Mouse (Mus musculus): ENCODE data around the gene Kdm5a. TPM values are rescaled to one million over a fixed set of nuclear protein-coding genes. Genes with fewer than 3 reads are reported as not detected.

The Kdm5a gene
- total and polyA plus RNA-seq, 2 experiments from 2014 or later: 18.0 to 44.3 TPM

DNA sequence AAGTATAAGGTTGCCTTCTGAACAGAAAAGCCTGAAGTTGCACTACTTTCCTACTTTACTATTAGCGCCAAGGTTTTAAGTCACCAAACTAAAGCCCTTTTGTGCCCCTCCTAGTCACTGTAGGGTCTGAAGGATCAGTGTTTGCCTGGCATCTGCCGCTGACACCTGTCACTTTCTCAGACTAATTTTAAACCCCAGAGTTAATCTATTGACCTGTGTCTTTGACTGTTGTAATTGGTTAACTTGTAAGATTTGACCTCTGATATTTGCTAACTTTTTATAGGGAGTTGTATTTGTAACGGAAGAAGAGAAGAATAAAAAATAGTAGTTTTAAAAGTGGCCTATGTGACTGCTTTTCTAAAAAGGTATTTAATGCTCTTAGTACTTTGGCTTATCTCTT lies 74.2 kb downstream of the Kdm5a start:
- no peaks in the 10 kb centered on the region for H3K4me1 ChIP-seq (ENCODE audit: insufficient read depth)
- 89% methylated on average over 3 of the region's 3 CpGs for WGBS
- DNase-seq (no peak), ATAC-seq (no peak)
- no peak overlapping the region for H3K4me3 ChIP-seq (ENCODE audit: low read depth, low read length)
- H3K4me2 ChIP-seq (ENCODE audit: low read depth): no peak overlapping the region
- peaks cover 45% of the 10 kb centered on the region for H3K36me3 ChIP-seq (ENCODE audit: insufficient read depth)
- H3K27ac ChIP-seq (ENCODE audit: low read depth, low read length): no peak overlapping the region
- no peaks in the 10 kb centered on the region for H3K9me3 ChIP-seq (ENCODE audit: low read length)
- no peaks in the 10 kb centered on the region for H3K27me3 ChIP-seq (ENCODE audit: insufficient read depth, low read length)
- no peak overlapping the region for H3K9ac ChIP-seq
- TF ChIP-seq CTCF (IDR thresholded peaks at IDR 0.05; ENCODE audit: low read depth): no peak

DNA sequence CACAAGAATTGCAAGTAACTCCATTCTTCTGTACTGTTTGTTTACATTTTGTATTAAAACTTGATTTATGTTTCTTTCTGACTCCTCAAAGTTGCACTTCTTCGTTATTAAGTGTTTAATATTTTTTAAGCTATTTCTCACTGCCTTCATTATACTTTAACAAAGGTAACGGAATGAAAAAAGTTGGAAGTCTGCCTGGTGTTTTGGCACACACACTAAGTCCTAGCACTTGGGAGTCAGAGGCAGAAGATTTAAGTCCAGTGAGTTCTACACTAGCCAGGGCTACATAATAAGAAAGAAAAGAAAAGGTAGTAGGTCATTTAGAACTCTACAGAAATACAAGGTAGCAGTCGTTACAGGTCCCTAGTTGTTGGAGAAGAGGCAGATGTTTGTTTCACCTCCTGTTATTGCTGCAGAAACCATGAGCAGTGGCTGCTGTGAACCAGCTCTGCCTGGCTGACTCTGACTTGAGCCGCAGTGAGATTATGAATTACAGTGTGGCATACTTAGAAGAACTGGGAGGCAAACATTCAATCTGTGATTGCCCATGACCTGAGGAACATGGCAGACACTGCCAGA lies 78.3 kb downstream of the Kdm5a start:
- Histone ChIP-seq H3K27me3 (ENCODE audit: insufficient read depth, low read length) (no peaks in the 10 kb centered on the region), H3K36me3 (ENCODE audit: insufficient read depth) (peaks cover 30% of the 10 kb centered on the region)
- TF ChIP-seq CTCF (IDR thresholded peaks at IDR 0.05; ENCODE audit: low read depth): no peak

DNA sequence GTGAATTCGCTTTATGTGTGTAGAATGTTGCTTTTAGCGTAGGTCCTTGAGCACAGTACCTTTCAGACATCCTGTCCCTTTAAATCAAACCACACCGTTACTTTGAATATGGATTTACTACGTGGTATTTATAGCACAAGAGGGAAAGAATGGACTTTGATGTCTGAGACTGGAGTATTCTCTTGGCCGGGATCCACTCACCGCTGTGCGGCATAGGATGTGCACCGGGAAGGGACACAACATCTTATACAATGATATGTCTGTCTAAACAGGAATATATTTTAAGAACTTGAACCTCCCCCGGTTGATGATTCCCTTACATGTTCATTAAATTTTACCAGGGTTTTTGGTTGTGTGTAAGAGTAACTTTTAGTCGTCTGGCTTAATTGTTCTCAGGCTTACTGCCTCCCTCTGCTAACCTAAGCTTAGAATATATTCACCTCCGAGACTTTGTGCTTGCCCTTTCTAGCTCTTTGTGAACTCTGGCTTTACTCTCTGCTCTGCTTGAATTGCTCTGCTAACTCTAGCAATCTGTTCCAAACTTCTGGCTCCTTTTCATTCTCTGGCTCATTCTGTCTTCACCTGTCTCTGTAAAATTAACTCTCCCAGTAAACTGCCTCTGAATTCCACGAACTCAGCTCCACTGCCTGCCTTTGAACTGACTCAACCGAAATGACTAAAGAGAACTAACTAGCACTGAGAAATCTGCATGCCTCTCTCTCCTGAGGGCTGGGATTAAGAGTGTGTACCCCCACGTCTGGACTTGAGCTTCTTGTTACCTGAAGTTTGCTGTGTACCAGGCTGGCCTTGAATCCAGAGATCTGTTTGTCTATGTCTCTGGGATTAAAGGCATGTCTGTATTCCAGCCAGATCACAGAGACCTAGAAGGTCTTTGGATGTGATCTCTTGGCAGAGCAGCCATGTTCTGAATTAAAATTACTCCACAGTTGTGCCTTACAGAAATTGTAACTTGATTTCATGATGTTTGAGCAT lies 79.7 kb downstream of the Kdm5a start:
- no peak for TF ChIP-seq CTCF (IDR thresholded peaks at IDR 0.05; ENCODE audit: low read depth)
- Histone ChIP-seq H3K36me3 (ENCODE audit: insufficient read depth) (peaks cover 21% of the 10 kb centered on the region), H3K4me2 (ENCODE audit: low read depth) (no peak overlapping the region), H3K4me1 (ENCODE audit: insufficient read depth) (no peaks in the 10 kb centered on the region), H3K9me3 (ENCODE audit: low read length) (no peaks in the 10 kb centered on the region), H3K4me3 (ENCODE audit: low read depth, low read length) (no peak overlapping the region), H3K27me3 (ENCODE audit: insufficient read depth, low read length) (no peaks in the 10 kb centered on the region), H3K27ac (ENCODE audit: low read depth, low read length) (no peak overlapping the region), H3K9ac (no peak overlapping the region)
- DNase-seq (no peak), ATAC-seq (no peak)
- 70% methylated on average over 14 of the region's 14 CpGs for WGBS

More for the DNA sequence above, 78.3 kb downstream of the Kdm5a start:
- Histone ChIP-seq H3K4me3 (ENCODE audit: low read depth, low read length) (no peak overlapping the region), H3K4me1 (ENCODE audit: insufficient read depth) (no peaks in the 10 kb centered on the region), H3K27ac (ENCODE audit: low read depth, low read length) (no peak overlapping the region), H3K4me2 (ENCODE audit: low read depth) (no peak overlapping the region), H3K9ac (no peak overlapping the region), H3K9me3 (ENCODE audit: low read length) (no peaks in the 10 kb centered on the region)
- no peak for DNase-seq
- 66% methylated on average over 4 of the region's 4 CpGs for WGBS
- no peak for ATAC-seq

DNA sequence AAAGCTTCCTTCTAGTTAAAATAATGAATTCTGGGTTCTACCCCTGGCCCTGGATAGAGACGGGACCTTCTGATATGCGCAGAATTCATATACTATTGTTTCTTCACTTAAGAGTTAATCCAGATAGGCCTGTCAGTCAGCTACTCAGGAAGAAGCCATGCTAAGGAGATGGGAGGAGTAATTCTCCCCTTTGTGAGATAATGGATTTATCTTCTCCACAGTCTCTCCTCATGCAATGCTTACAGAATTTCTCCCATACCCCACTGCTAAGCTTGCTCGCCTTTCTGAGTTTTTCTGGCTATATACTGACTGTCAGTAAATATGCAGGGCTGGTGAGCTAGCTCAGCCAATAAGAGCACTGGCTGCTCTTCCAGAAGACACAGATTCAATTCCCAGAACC lies 86.3 kb downstream of the Kdm5a start:
- no peak for ATAC-seq
- 89% methylated on average over 3 of the region's 3 CpGs for WGBS
- no peaks in the 10 kb centered on the region for H3K4me1 ChIP-seq (ENCODE audit: insufficient read depth)

GRCm38 (mm10) chr6:120452384-120453102 lies 88.6 kb downstream of the Kdm5a start:
- Histone ChIP-seq H3K4me2 (ENCODE audit: low read depth) (no peak overlapping the region), H3K27ac (ENCODE audit: low read depth, low read length) (no peak overlapping the region)
- no peak for ATAC-seq

More for the DNA sequence above, 86.3 kb downstream of the Kdm5a start:
- Histone ChIP-seq H3K4me2 (ENCODE audit: low read depth) (no peak overlapping the region), H3K27ac (ENCODE audit: low read depth, low read length) (no peak overlapping the region), H3K27me3 (ENCODE audit: insufficient read depth, low read length) (no peaks in the 10 kb centered on the region), H3K36me3 (ENCODE audit: insufficient read depth) (no peaks in the 10 kb centered on the region), H3K4me3 (ENCODE audit: low read depth, low read length) (no peak overlapping the region), H3K9ac (no peak overlapping the region), H3K9me3 (ENCODE audit: low read length) (no peaks in the 10 kb centered on the region)
- TF ChIP-seq CTCF (IDR thresholded peaks at IDR 0.05; ENCODE audit: low read depth): no peak
- DNase-seq: no peak

GRCm38 (mm10) chr6:120453103-120453445 lies 89.2 kb downstream of the Kdm5a start:
- H3K4me1 ChIP-seq (ENCODE audit: insufficient read depth): no peaks in the 10 kb centered on the region
- no peak overlapping the region for H3K27ac ChIP-seq (ENCODE audit: low read depth, low read length)
- WGBS: 90% methylated on average over 5 of the region's 5 CpGs
- ATAC-seq (no peak), DNase-seq (no peak)
- H3K36me3 ChIP-seq (ENCODE audit: insufficient read depth): no peaks in the 10 kb centered on the region
- no peak overlapping the region for H3K4me3 ChIP-seq (ENCODE audit: low read depth, low read length)
- H3K27me3 ChIP-seq (ENCODE audit: insufficient read depth, low read length): no peaks in the 10 kb centered on the region
- no peak overlapping the region for H3K9ac ChIP-seq
- H3K4me2 ChIP-seq (ENCODE audit: low read depth): no peak overlapping the region
- TF ChIP-seq CTCF (IDR thresholded peaks at IDR 0.05; ENCODE audit: low read depth): no peak
- H3K9me3 ChIP-seq (ENCODE audit: low read length): no peaks in the 10 kb centered on the region

More at GRCm38 (mm10) chr6:120452384-120453102, 88.6 kb downstream of the Kdm5a start:
- Histone ChIP-seq H3K4me1 (ENCODE audit: insufficient read depth) (no peaks in the 10 kb centered on the region), H3K36me3 (ENCODE audit: insufficient read depth) (no peaks in the 10 kb centered on the region), H3K9me3 (ENCODE audit: low read length) (no peaks in the 10 kb centered on the region), H3K27me3 (ENCODE audit: insufficient read depth, low read length) (no peaks in the 10 kb centered on the region), H3K4me3 (ENCODE audit: low read depth, low read length) (no peak overlapping the region), H3K9ac (no peak overlapping the region)
- 92% methylated on average over 11 of the region's 11 CpGs for WGBS
- TF ChIP-seq CTCF (IDR thresholded peaks at IDR 0.05; ENCODE audit: low read depth): no peak
- no peak for DNase-seq

Data from forebrain, postnatal 0 days (tissue).